Mouse (Mus musculus) heart, postnatal 0 days (tissue): ENCODE data around the gene Lgals3bp. TPM values are rescaled to one million over a fixed set of nuclear protein-coding genes. Genes with fewer than 3 reads are reported as not detected.
A peak's percentile ranks its signal among the peaks of the same experiment; 100 is the strongest.

ENCODE experiments used
- ATAC-seq: fragments of 200-750 bp; cut with Nextera tagmentation; 2 replicates; pipeline ENCODE4 v1.8.0; 2017; ENCODE audit warnings: low read depth, moderate number of reproducible peaks, moderate library complexity; ENCODE audit not compliant: insufficient read depth
- DNase-seq: peaks from one replicate; pipeline ENCODE4 v3.0.0-alpha.2; 2016; ENCODE audit warnings: low spot score
- H3K27ac ChIP-seq: fragments of 300-500 bp; sonication (generic); 2 replicates; pipeline ENCODE4 v1.5.1; 2014; ENCODE audit warnings: low read depth, mild to moderate bottlenecking
- H3K27me3 ChIP-seq: fragments of 300-500 bp; sonication (generic); 2 replicates; pipeline ENCODE4 v1.6.1; 2014; ENCODE audit warnings: low read length, mixed read lengths; ENCODE audit not compliant: control insufficient read depth, insufficient read depth
- H3K36me3 ChIP-seq: fragments of 300-500 bp; sonication (generic); replicated peaks from 2 replicates; pipeline ENCODE4 v1.6.1; 2014; ENCODE audit warnings: low read length, mixed read lengths; ENCODE audit not compliant: control insufficient read depth, insufficient read depth
- H3K4me1 ChIP-seq: fragments of 300-500 bp; sonication (generic); 2 replicates; pipeline ENCODE4 v1.6.1; 2014; ENCODE audit warnings: antibody characterized with exemption; ENCODE audit not compliant: control insufficient read depth, insufficient read depth
- H3K4me2 ChIP-seq: fragments of 300-500 bp; sonication (generic); 2 replicates; pipeline ENCODE4 v1.6.1; 2014; ENCODE audit warnings: low read depth, mild to moderate bottlenecking, low read length, moderate library complexity
- H3K4me3 ChIP-seq: fragments of 300-500 bp; sonication (generic); 2 replicates; pipeline ENCODE4 v1.5.1; 2014; ENCODE audit warnings: low read depth, low read length
- H3K9ac ChIP-seq: fragments of 300-500 bp; sonication (generic); replicated peaks from 2 replicates; pipeline ENCODE4 v1.6.1; 2014; ENCODE audit warnings: low read depth, low read length, mixed read lengths
- H3K9me3 ChIP-seq: fragments of 300-500 bp; sonication (generic); replicated peaks from 2 replicates; pipeline ENCODE4 v1.6.1; 2016; ENCODE audit warnings: low read length; ENCODE audit not compliant: control insufficient read depth
- CTCF ChIP-seq: IDR thresholded peaks from 2 replicates; pipeline ENCODE4 v1.5.1; 2016; ENCODE audit warnings: antibody characterized with exemption, control low read depth, low read depth
- EP300 ChIP-seq: IDR thresholded peaks from 2 replicates; pipeline ENCODE4 v1.6.1; 2016; ENCODE audit warnings: antibody characterized with exemption, low read depth
- WGBS: fragments of 180-500 bp; shearing (Covaris S2); extraction: QIAGEN DNeasy Blood & Tissue Kit; methylation state at CpG from one replicate; pipeline ENCODE4 v1.1.7; 2014; 5-methylcytosine and 5-hydroxymethylcytosine counted together
- polyA plus RNA-seq: library from polyadenylated mRNA; unstranded; fragments of >200 nt; fragmentation: Nextera tagmentation; extraction: Ambion mirVana; gene quantifications from 2 replicates; pipeline ENCODE4 v1.2.1, GENCODE M21; 2015
- total RNA-seq: library from RNA; depleted of rRNA; stranded (reverse); fragments of >200 nt; gene quantifications from 2 replicates; pipeline ENCODE4 v1.2.3, GENCODE M21; 2014; ENCODE audit warnings: low replicate concordance

Gene Lgals3bp
- total and polyA plus RNA-seq, 2 experiments from 2014 or later, result 28.6 to 77.9 TPM

GRCm38 (mm10) chr11:118409106-118410072, 7.5 kb upstream of the Lgals3bp start:
- TF ChIP-seq CTCF (no peak), EP300 (no peak)
- Histone ChIP-seq H3K27ac (no peak overlapping the region), H3K4me3 (no peak overlapping the region), H3K9me3 (no peaks in the 10 kb centered on the region), H3K4me1 (no peaks in the 10 kb centered on the region), H3K36me3 (peaks cover 53% of the 10 kb centered on the region), H3K9ac (no peak overlapping the region), H3K27me3 (no peaks in the 10 kb centered on the region), H3K4me2 (no peak overlapping the region)
- DNase-seq (no peak), ATAC-seq (no peak)
- WGBS, result 73% methylated on average over 12 of the region's 12 CpGs

- Histone ChIP-seq H3K4me3 (no peak overlapping the region), H3K4me1 (no peaks in the 10 kb centered on the region), H3K27ac (no peak overlapping the region), H3K9me3 (no peaks in the 10 kb centered on the region), H3K27me3 (no peaks in the 10 kb centered on the region), H3K9ac (no peak overlapping the region), H3K4me2 (no peak overlapping the region), H3K36me3 (peaks cover 52% of the 10 kb centered on the region)
- TF ChIP-seq EP300, result no peak
- TF ChIP-seq CTCF, result no peak
- 73% methylated on average over 18 of the region's 18 CpGs for WGBS
- ATAC-seq (no peak), DNase-seq (no peak)
Measured at GRCm38 (mm10) chr11:118408051-118408740, 6.3 kb upstream of the Lgals3bp start.

GRCm38 (mm10) chr11:118407318-118407910, 5.5 kb upstream of the Lgals3bp start:
- DNase-seq (no peak), ATAC-seq (no peak)
- 83% methylated on average over 23 of the region's 23 CpGs for WGBS
- no peaks in the 10 kb centered on the region for H3K9me3 ChIP-seq
- H3K36me3 ChIP-seq, result peaks cover 49% of the 10 kb centered on the region
- no peak overlapping the region for H3K9ac ChIP-seq
- H3K4me2 ChIP-seq, result no peak overlapping the region
- no peak overlapping the region for H3K27ac ChIP-seq
- no peaks in the 10 kb centered on the region for H3K27me3 ChIP-seq
- H3K4me1 ChIP-seq, result peaks cover under 1% of the 10 kb centered on the region; the same call in 1 of the 2 replicates
- TF ChIP-seq EP300 (no peak), CTCF (peak; percentile 13; the same call in 1 of the 2 replicates)
- no peak overlapping the region for H3K4me3 ChIP-seq

- H3K4me3 ChIP-seq, result no peak overlapping the region
- DNase-seq (no peak), ATAC-seq (no peak)
- peak overlapping the region; percentile 60 for H3K27ac ChIP-seq
- no peaks in the 10 kb centered on the region for H3K27me3 ChIP-seq
- 70% methylated on average over 5 of the region's 5 CpGs for WGBS
- no peak overlapping the region for H3K9ac ChIP-seq
- H3K36me3 ChIP-seq, result peaks cover 42% of the 10 kb centered on the region
- H3K4me1 ChIP-seq, result peaks cover 6% of the 10 kb centered on the region
- no peaks in the 10 kb centered on the region for H3K9me3 ChIP-seq
- TF ChIP-seq CTCF (no peak), EP300 (no peak)
- no peak overlapping the region for H3K4me2 ChIP-seq
Measured at GRCm38 (mm10) chr11:118406521-118406920, 4.6 kb upstream of the Lgals3bp start.

- ATAC-seq, result no peak
- DNase-seq, result no peak
- peaks cover 30% of the 10 kb centered on the region for H3K36me3 ChIP-seq
- H3K27ac ChIP-seq, result no peak overlapping the region
- H3K9ac ChIP-seq, result no peak overlapping the region
- no peak overlapping the region for H3K4me2 ChIP-seq
- H3K4me3 ChIP-seq, result no peak overlapping the region
- H3K27me3 ChIP-seq, result no peaks in the 10 kb centered on the region
- H3K4me1 ChIP-seq, result peaks cover 18% of the 10 kb centered on the region
- no peaks in the 10 kb centered on the region for H3K9me3 ChIP-seq
- WGBS, result 90% methylated on average over 8 of the region's 8 CpGs
- TF ChIP-seq EP300 (no peak), CTCF (no peak)
Measured at GRCm38 (mm10) chr11:118405311-118405710, 3.4 kb upstream of the Lgals3bp start.
